Mouse (Mus musculus): ENCODE measurements around the gene Clrn2. TPM values are rescaled to one million over a fixed set of nuclear protein-coding genes. Genes with fewer than 3 reads are reported as not detected.
A peak's percentile ranks its signal among the peaks of the same experiment; 100 is the strongest.

The Clrn2 gene
- polyA plus RNA-seq, 1 experiment from 2014 or later: not detected

GRCm38 (mm10) chr5:45437826-45438225 is 15.7 kb upstream of the Clrn2 start:
- no peak for DNase-seq (ENCODE audit: low spot score)
- Histone ChIP-seq H3K36me3 (peaks cover 23% of the 10 kb centered on the region), H3K4me1 (peaks cover 6% of the 10 kb centered on the region; the same call in 1 of the 2 replicates), H3K27ac (no peak overlapping the region), H3K9me3 (no peaks in the 10 kb centered on the region), H3K27me3 (ENCODE audit: insufficient read depth, poor library complexity, severe bottlenecking) (peaks cover 19% of the 10 kb centered on the region; the same call in 1 of the 2 replicates), H3K4me3 (no peak overlapping the region)
- WGBS: 68% methylated on average over 4 of the region's 4 CpGs

DNA sequence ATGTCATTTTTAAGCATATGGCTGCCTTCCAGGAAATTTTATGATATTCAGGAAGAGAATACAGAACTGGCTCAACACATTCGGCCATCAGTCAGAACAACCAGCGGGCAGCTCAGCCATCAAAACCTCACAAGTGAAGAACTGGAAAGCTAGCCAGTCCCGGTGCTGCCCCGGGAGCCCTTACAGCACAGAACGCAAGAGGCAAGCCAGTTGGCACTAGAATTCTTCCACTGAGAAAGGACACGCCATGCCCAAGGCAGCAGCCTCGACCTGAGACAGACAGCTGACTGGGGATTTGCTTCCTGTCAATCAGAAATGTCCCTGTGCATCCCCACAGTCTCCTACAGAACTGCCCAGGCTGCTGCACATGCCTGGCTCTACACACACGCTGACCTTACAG is 15.2 kb upstream of the Clrn2 start:
- no peak for DNase-seq (ENCODE audit: low spot score)
- H3K36me3 ChIP-seq: peaks cover 24% of the 10 kb centered on the region
- H3K9me3 ChIP-seq: no peaks in the 10 kb centered on the region
- H3K27me3 ChIP-seq (ENCODE audit: insufficient read depth, poor library complexity, severe bottlenecking): peaks cover 19% of the 10 kb centered on the region; the same call in 1 of the 2 replicates
- no peak overlapping the region for H3K4me3 ChIP-seq
- no peak overlapping the region for H3K27ac ChIP-seq
- H3K4me1 ChIP-seq: peaks cover 6% of the 10 kb centered on the region; the same call in 1 of the 2 replicates
- WGBS: 78% methylated on average over 8 of the region's 8 CpGs

DNA sequence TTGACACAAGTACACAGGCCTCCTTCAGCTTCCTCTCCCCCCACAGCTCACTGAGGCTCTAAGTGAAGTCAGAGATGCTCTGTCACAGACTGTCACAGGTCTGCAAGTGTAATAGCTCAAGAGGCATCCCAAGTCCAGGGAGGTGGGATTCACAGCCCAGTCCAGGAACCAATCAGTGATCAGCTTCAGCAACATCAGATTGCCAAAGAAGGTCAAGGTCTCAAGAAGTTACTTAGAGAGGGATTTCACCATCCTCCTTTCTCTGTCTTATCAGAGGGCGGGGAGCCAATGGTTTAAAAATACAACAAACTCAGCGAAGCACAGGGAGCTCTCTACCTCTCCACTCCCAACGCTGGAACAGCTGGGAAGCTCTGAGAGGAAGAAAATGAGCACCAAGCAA is 12.4 kb upstream of the Clrn2 start:
- WGBS: 47% methylated on average over 3 of the region's 3 CpGs
- peaks cover 21% of the 10 kb centered on the region for H3K36me3 ChIP-seq
- no peaks in the 10 kb centered on the region for H3K9me3 ChIP-seq
- no peak overlapping the region for H3K27ac ChIP-seq
- no peak for DNase-seq (ENCODE audit: low spot score)
- H3K4me1 ChIP-seq: peaks cover 6% of the 10 kb centered on the region; the same call in 1 of the 2 replicates
- peaks cover 10% of the 10 kb centered on the region; the same call in 1 of the 2 replicates for H3K27me3 ChIP-seq (ENCODE audit: insufficient read depth, poor library complexity, severe bottlenecking)
- no peak overlapping the region for H3K4me3 ChIP-seq

- DNase-seq (ENCODE audit: low spot score): no peak
- peaks cover 4% of the 10 kb centered on the region; the same call in 1 of the 2 replicates for H3K27me3 ChIP-seq (ENCODE audit: insufficient read depth, poor library complexity, severe bottlenecking)
- 84% methylated on average over 3 of the region's 3 CpGs for WGBS
- peaks cover 21% of the 10 kb centered on the region for H3K36me3 ChIP-seq
- peaks cover 6% of the 10 kb centered on the region; the same call in 1 of the 2 replicates for H3K4me1 ChIP-seq
- no peak overlapping the region for H3K4me3 ChIP-seq
- H3K27ac ChIP-seq: no peak overlapping the region
- H3K9me3 ChIP-seq: no peaks in the 10 kb centered on the region
These were observed 11.8 kb upstream of the Clrn2 start for GRCm38 (mm10) chr5:45441745-45442144.

DNA sequence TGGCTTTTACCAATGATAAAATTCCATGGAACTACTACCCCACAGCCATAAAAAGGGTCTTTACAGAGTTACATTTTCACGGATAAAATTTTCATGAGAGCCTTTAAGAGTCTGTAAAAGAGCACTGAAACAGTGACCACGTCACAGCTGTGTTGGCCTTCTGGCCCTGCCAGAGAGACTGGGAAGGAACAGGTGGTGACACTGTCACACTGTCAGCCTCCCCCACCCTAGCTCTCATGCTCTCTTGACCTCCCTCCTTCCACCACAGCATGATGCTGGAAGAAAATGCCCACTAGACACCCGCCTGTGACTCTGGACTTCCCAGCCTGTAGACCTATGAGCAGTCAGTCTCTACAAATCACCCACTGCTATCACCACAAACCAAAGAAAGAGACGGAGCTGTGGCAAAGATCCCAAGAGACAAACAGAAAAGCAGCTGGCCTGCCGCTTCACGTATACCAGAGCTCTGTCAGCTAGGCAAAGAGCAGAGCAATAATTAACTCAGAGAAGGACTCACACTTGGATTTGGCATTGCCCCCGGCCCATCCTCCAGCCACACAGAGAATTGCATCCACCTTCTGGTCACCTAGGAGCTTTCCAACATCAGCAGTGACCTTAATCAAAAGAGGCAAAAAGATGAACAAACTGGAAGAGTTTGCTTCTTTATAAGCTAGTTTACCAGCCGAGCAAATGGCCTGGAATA is 9.3 kb upstream of the Clrn2 start:
- 82% methylated on average over 8 of the region's 8 CpGs for WGBS
- no peak for DNase-seq (ENCODE audit: low spot score)
- Histone ChIP-seq H3K4me1 (peaks cover 12% of the 10 kb centered on the region; the same call in 1 of the 2 replicates), H3K36me3 (peaks cover 13% of the 10 kb centered on the region; the same call in 1 of the 2 replicates), H3K27ac (no peak overlapping the region), H3K27me3 (ENCODE audit: insufficient read depth, poor library complexity, severe bottlenecking) (0 out of 2 replicates have a peak, but pooled peaks cover 7% of the 10 kb centered on the region), H3K4me3 (no peak overlapping the region), H3K9me3 (no peaks in the 10 kb centered on the region)

GRCm38 (mm10) chr5:45448676-45449075 is 4.9 kb upstream of the Clrn2 start:
- no peak for DNase-seq (ENCODE audit: low spot score)
- peak overlapping the region; percentile 90 for H3K4me3 ChIP-seq

DNA sequence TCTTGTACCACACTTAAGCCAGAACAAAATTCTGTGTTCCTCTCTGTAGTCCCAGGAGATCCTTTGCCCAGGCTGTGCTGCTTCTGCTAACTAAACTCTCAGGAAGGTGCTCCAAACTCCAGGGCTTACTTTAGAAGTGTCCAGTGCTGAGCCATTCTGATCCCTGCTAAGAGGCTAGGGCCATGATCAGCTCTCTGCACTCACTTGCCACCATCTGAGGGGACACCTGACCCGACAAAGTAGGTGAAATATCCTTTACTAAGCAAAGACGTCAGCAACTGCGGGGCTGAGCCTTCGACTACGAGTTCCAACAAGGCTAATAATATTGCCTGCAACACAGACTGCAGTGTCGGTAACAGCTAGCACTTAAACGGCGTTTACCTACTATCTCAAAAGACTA is 4.3 kb upstream of the Clrn2 start:
- WGBS: 2% methylated on average over 8 of the region's 8 CpGs
- 0 out of 2 replicates have a peak overlapping the region, but pooled peaks have one; percentile 89 for H3K27ac ChIP-seq
- DNase-seq (ENCODE audit: low spot score): no peak
- H3K4me1 ChIP-seq: peaks cover 10% of the 10 kb centered on the region; the same call in 1 of the 2 replicates
- 0 out of 2 replicates have a peak, but pooled peaks cover 7% of the 10 kb centered on the region for H3K27me3 ChIP-seq (ENCODE audit: insufficient read depth, poor library complexity, severe bottlenecking)
- peak overlapping the region; percentile 90 for H3K4me3 ChIP-seq
- no peaks in the 10 kb centered on the region for H3K9me3 ChIP-seq
- peaks cover 2% of the 10 kb centered on the region; the same call in 1 of the 2 replicates for H3K36me3 ChIP-seq

More at GRCm38 (mm10) chr5:45448676-45449075, 4.9 kb upstream of the Clrn2 start:
- 65% methylated on average over 5 of the region's 5 CpGs for WGBS
- Histone ChIP-seq H3K9me3 (no peaks in the 10 kb centered on the region), H3K36me3 (peaks cover 8% of the 10 kb centered on the region; the same call in 1 of the 2 replicates), H3K4me1 (peaks cover 10% of the 10 kb centered on the region; the same call in 1 of the 2 replicates), H3K27me3 (ENCODE audit: insufficient read depth, poor library complexity, severe bottlenecking) (0 out of 2 replicates have a peak, but pooled peaks cover 7% of the 10 kb centered on the region), H3K27ac (no peak overlapping the region)

DNA sequence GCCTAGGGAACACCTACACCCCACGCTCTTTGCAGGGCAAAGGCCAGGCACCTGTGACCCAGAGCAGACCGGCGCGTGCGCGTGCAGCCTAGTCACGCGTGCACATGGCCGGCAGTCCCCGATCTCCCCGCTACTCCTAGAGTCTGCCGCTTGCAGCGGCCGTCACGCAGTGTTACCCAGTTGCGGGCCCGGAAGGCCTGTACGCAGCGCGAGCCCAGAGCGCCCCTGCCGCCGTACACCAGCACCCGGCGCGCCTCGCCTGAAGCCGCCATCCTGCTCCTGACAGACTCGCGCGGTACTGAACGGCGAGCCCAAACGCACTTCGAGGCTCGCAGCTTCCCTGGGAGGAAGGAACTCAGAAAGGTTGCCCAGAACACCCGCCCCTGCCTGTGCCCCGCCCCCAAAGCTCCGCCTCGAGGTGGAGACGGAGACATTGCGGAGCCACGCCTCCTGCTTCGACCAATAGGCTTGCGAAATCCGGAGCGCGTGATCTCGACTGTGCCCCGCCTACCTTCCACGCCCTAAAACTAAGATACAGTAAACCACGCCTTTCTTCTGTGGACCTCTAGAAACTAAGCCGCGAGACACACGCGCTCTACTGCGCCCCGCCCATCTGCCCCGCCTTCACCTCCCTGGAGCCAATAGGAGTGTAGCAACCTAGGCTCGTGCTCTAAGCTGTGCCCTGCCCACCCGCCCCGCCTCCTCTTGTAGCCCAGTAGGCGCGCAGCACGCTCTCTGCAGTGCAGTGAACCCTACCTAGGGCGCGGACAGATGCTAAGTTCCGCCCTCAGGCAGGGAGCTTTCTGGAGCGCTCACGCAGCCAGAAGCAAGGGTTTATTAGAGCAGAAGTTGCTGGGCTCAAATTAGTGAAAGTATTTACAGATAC is 3.5 kb upstream of the Clrn2 start, which contains the start of gene Qdpr:
Gene Qdpr, minus strand, starts transcription at position 406 of the 886 bp plus-strand sequence.
- Histone ChIP-seq H3K27ac (peak within 1 kb of the TSS; percentile 89), H3K36me3 (no peaks in the 10 kb centered on the region; the same call in 1 of the 2 replicates), H3K27me3 (ENCODE audit: insufficient read depth, poor library complexity, severe bottlenecking) (0 out of 2 replicates have a peak, but pooled peaks cover 7% of the 10 kb centered on the region), H3K4me3 (peak within 1 kb of the TSS; percentile 90), H3K9me3 (no peaks in the 10 kb centered on the region), H3K4me1 (peaks cover 10% of the 10 kb centered on the region; the same call in 1 of the 2 replicates)
- 0% methylated on average over 63 of the region's 70 CpGs for WGBS
- peak; percentile 100 for DNase-seq (ENCODE audit: low spot score)

DNA sequence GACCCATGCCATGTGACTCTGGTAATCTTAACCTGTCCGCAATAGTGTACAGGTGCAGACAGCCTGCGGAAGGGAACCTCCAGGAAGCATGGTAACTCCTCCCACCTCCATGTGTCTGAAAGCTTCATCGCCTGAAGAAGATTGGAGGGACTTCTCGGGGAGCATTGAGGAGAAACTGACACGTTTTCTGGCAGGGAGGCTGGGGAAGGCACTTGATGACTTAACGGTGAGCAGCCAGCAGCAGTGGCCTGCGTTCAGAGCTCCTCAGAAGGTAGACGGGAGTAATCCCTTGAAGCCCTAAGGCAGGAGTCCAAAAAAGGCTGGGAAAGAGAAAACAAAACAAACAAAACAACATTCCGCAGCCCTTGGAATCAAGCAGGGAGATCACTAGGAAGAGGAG is 905 bp downstream of the Clrn2 start:
- no peak overlapping the region for H3K27ac ChIP-seq
- H3K9me3 ChIP-seq: no peaks in the 10 kb centered on the region
- no peaks in the 10 kb centered on the region for H3K27me3 ChIP-seq (ENCODE audit: insufficient read depth, poor library complexity, severe bottlenecking)
- WGBS: 38% methylated on average over 9 of the region's 9 CpGs
- H3K4me1 ChIP-seq: no peaks in the 10 kb centered on the region
- H3K4me3 ChIP-seq: no peak overlapping the region
- H3K36me3 ChIP-seq: no peaks in the 10 kb centered on the region
- DNase-seq (ENCODE audit: low spot score): peak; percentile 54

DNA sequence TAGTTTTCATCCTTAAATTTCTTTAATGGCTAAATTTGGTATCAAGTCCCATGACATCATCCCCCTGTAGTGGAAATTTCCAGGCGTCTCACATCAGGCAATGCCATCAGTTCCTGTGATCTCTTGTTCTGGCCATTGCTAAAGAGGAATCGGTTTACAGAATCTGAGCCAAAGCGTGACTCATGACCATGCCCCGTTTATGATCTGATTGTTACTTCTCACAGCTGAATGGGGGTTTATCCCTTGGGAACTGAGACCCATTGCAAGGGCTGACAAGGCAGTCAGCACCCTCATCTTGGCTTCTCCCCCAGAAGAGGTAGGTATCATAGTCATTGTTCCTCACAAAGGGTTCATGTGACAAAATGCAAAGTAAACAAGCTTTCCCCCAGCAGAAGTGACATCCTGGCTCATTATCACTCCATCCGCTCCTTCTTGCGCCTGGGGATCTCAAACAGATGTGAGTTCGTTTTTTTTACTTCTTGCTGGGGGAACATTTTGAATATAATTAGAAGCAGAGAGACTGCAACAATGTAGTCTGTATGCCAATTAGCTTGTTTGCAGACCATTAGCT is 19.4 kb downstream of the Clrn2 start:
- no peaks in the 10 kb centered on the region for H3K9me3 ChIP-seq
- WGBS: 31% methylated on average over 7 of the region's 7 CpGs
- peak; percentile 31 for DNase-seq (ENCODE audit: low spot score)

GRCm38 (mm10) chr5:45473521-45473920 is 20.0 kb downstream of the Clrn2 start:
- H3K4me1 ChIP-seq: no peaks in the 10 kb centered on the region
- H3K27me3 ChIP-seq (ENCODE audit: insufficient read depth, poor library complexity, severe bottlenecking): no peaks in the 10 kb centered on the region
- no peak overlapping the region for H3K27ac ChIP-seq
- DNase-seq (ENCODE audit: low spot score): peak; percentile 16
- H3K9me3 ChIP-seq: no peaks in the 10 kb centered on the region
- 85% methylated on average over 1 of the region's 1 CpGs for WGBS
- no peak overlapping the region for H3K4me3 ChIP-seq
- H3K36me3 ChIP-seq: no peaks in the 10 kb centered on the region

More for the DNA sequence above, 19.4 kb downstream of the Clrn2 start:
- H3K4me3 ChIP-seq: no peak overlapping the region
- no peaks in the 10 kb centered on the region for H3K4me1 ChIP-seq
- H3K27ac ChIP-seq: no peak overlapping the region
- H3K36me3 ChIP-seq: no peaks in the 10 kb centered on the region
- H3K27me3 ChIP-seq (ENCODE audit: insufficient read depth, poor library complexity, severe bottlenecking): no peaks in the 10 kb centered on the region

- no peaks in the 10 kb centered on the region for H3K27me3 ChIP-seq (ENCODE audit: insufficient read depth, poor library complexity, severe bottlenecking)
- WGBS: 32% methylated on average over 6 of the region's 6 CpGs
These were observed 20.7 kb downstream of the Clrn2 start for GRCm38 (mm10) chr5:45474215-45474614.

More at GRCm38 (mm10) chr5:45474215-45474614, 20.7 kb downstream of the Clrn2 start:
- Histone ChIP-seq H3K4me1 (no peaks in the 10 kb centered on the region), H3K36me3 (no peaks in the 10 kb centered on the region), H3K9me3 (no peaks in the 10 kb centered on the region), H3K27ac (no peak overlapping the region), H3K4me3 (no peak overlapping the region)
- peak; percentile 20 for DNase-seq (ENCODE audit: low spot score)
